Mouse (Mus musculus): ENCODE results near the gene Tbc1d7. TPM values are rescaled to one million over a fixed set of nuclear protein-coding genes. Genes with fewer than 3 reads are reported as not detected.

The Tbc1d7 gene
- polyA plus RNA-seq, 1 experiment from 2014 or later: 36.7 TPM

GRCm38 (mm10) chr13:43187736-43188135 lies 16.4 kb upstream of the Tbc1d7 start:
- Histone ChIP-seq H3K4me1 (ENCODE audit: control insufficient read depth, insufficient read depth, low read length) (peaks cover 12% of the 10 kb centered on the region), H3K27ac (ENCODE audit: low read length) (no peak overlapping the region), H3K27me3 (ENCODE audit: control insufficient read depth, insufficient read depth, low read length) (no peaks in the 10 kb centered on the region), H3K9me3 (replicated peaks; ENCODE audit: control insufficient read depth, low read length) (no peaks in the 10 kb centered on the region), H3K9ac (ENCODE audit: low read length) (no peak overlapping the region), H3K4me3 (replicated peaks; ENCODE audit: low read length) (no peak overlapping the region), H3K36me3 (ENCODE audit: control insufficient read depth, insufficient read depth, low read length) (no peaks in the 10 kb centered on the region), H3K4me2 (ENCODE audit: low read depth, low read length) (no peak overlapping the region)
- no peak for ATAC-seq (ENCODE audit: insufficient read depth, low FRiP score)
- 95% methylated on average over 4 of the region's 4 CpGs for whole genome bisulfite sequencing

DNA sequence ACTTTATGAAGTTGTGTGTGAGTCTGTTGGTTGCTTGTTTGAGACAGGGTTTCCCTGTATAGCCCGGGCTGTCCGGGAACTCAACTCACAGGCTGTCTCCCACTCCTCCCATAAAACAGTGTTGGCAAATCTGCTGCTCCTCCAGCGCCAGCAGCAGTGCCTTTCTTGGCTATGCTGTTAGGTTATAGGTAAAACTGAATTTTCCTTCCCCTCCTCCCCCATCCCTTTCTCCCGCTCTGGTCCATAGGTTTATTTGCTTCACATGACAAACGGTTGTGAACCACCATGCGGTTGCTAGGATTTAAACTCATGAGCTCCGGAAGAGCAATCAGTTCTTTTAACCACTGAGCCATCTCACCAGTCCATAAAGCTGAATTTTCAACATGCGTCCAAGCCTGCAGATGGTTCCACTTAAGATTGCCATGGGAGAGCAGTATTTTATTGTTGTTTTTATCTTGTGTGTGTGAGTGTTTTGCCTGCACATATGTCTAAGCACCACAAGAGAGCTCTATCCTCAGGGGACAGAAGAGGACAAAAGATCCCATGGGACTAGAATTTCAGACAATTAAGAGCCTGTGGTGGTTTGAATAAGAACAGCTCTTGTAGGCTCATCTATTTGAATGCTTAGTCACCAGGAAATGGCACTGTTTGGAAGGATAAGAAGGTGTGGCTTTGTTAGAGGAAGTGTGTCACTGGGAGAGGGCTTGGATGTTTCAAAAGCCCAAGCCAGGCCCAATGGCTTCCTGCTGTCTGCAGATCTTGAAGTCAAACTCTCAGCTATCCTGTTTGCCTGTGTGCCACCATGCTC lies 12.2 kb upstream of the Tbc1d7 start:
- Histone ChIP-seq H3K36me3 (ENCODE audit: control insufficient read depth, insufficient read depth, low read length) (no peaks in the 10 kb centered on the region), H3K27ac (ENCODE audit: low read length) (no peak overlapping the region), H3K4me1 (ENCODE audit: control insufficient read depth, insufficient read depth, low read length) (no peaks in the 10 kb centered on the region), H3K9ac (ENCODE audit: low read length) (peak overlapping the region; percentile 54), H3K9me3 (replicated peaks; ENCODE audit: control insufficient read depth, low read length) (no peaks in the 10 kb centered on the region), H3K4me3 (replicated peaks; ENCODE audit: low read length) (peak overlapping the region; percentile 39), H3K27me3 (ENCODE audit: control insufficient read depth, insufficient read depth, low read length) (no peaks in the 10 kb centered on the region), H3K4me2 (ENCODE audit: low read depth, low read length) (peak overlapping the region; percentile 52)
- ATAC-seq (ENCODE audit: insufficient read depth, low FRiP score): peak; percentile 60; the same call in 1 of the 2 replicates
- 41% methylated on average over 8 of the region's 8 CpGs for WGBS

DNA sequence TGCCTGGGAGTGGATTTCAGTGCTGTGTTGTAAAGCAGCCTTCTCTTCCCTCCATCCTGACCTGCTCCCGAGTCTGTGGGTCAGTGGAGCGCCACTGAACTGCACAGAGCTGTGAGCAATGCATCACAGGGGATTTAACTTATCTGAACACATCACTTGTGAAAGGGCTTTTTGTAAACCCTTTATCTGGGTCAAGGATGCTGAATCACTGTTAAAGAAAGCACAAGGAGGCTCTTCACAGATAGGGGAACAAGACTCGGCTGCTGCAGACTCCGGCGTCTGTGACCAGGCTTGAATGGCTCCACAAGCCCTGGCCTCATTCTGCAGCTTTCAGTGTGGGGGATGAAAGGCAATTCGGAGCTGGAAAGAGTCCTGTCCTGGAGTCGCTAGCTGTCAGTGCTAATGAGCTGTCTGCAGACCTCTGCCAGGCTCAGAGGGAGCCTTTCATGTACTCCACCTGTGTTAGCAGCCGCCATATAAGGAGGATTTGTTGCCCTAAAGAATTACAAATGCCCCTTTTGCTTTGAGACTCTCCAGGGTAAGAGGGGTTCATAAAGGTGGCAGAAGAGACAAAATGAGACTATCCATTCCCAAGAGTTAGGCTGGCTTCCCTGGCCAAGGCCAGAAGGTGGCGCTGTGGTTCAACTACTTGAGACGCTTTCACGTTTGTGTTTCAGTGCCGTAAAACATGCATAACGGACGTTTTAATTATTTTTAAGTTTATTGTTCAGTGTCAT lies 11.3 kb upstream of the Tbc1d7 start:
- Histone ChIP-seq H3K27ac (ENCODE audit: low read length) (no peak overlapping the region), H3K4me3 (replicated peaks; ENCODE audit: low read length) (peak overlapping the region; percentile 39), H3K27me3 (ENCODE audit: control insufficient read depth, insufficient read depth, low read length) (no peaks in the 10 kb centered on the region), H3K36me3 (ENCODE audit: control insufficient read depth, insufficient read depth, low read length) (no peaks in the 10 kb centered on the region), H3K4me2 (ENCODE audit: low read depth, low read length) (peak overlapping the region; percentile 52), H3K9ac (ENCODE audit: low read length) (peak overlapping the region; percentile 54), H3K4me1 (ENCODE audit: control insufficient read depth, insufficient read depth, low read length) (no peaks in the 10 kb centered on the region), H3K9me3 (replicated peaks; ENCODE audit: control insufficient read depth, low read length) (no peaks in the 10 kb centered on the region)
- peak; percentile 57 for ATAC-seq (ENCODE audit: insufficient read depth, low FRiP score)
- 16% methylated on average over 14 of the region's 14 CpGs for WGBS

DNA sequence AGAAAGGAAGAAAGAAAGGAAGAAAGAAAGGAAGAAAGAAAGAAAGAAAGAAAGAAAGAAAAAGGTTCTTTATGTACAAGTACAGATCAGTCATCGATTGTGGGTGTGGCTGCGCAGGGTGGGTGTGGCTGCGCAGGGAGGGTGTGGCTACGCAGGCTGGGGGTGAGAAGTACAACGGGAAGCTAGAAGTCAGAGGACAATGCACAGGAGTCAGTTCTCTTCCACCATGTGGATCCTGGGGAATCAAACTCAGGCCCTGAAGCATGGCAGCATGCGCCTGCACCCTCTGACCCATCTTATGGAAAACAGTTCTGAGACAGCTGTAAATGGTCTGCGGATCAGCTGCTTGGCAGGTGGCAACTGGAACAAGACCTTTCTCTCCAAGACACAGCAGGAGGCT lies 9.8 kb upstream of the Tbc1d7 start:
- WGBS: 58% methylated on average over 7 of the region's 7 CpGs
- H3K9ac ChIP-seq (ENCODE audit: low read length): no peak overlapping the region
- H3K4me2 ChIP-seq (ENCODE audit: low read depth, low read length): no peak overlapping the region
- no peak for ATAC-seq (ENCODE audit: insufficient read depth, low FRiP score)
- no peak overlapping the region for H3K27ac ChIP-seq (ENCODE audit: low read length)
- H3K4me3 ChIP-seq (replicated peaks; ENCODE audit: low read length): no peak overlapping the region
- no peaks in the 10 kb centered on the region for H3K9me3 ChIP-seq (replicated peaks; ENCODE audit: control insufficient read depth, low read length)
- no peaks in the 10 kb centered on the region for H3K4me1 ChIP-seq (ENCODE audit: control insufficient read depth, insufficient read depth, low read length)
- no peaks in the 10 kb centered on the region for H3K36me3 ChIP-seq (ENCODE audit: control insufficient read depth, insufficient read depth, low read length)
- no peaks in the 10 kb centered on the region for H3K27me3 ChIP-seq (ENCODE audit: control insufficient read depth, insufficient read depth, low read length)

DNA sequence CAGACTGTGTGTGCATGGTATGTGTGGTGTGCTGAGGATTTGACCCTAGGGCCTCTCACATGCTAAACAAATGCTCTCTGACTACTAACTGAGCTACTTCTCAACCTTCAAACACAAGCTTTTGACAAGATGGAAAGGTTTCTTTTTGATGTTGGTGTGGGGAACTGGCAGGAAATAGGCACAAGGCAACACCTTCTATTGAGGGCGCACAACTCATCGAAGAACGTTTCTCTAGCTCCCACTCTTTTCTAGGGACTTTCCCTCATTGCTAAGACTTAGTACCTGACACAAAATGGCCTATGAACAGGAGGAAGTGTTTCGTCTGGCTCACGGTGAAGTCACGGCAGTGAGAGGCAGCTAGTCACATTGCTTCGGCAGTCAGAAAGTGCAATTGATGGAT lies 6.0 kb upstream of the Tbc1d7 start:
- WGBS: 85% methylated on average over 7 of the region's 7 CpGs
- H3K9ac ChIP-seq (ENCODE audit: low read length): no peak overlapping the region

DNA sequence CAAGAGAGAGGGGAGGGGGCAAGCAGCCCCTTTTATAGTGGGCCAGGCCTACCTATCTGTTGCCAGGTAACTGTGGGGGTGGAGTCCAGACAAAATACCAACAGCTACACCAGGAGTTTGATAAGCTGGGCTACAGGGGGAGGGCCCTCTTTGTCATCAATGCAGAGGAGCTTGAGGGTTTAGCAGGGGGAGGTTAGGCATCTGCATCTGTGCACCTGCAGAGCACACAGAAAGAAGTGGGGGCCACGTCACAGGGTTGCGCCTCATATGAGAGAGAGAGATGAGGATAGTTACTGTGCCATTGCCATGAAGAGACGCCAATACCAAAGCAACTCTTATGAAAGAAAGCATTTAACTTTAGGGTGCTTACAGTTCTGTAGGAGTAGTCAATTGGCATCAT lies 5.4 kb upstream of the Tbc1d7 start:
- no peak for ATAC-seq (ENCODE audit: insufficient read depth, low FRiP score)
- no peak overlapping the region for H3K4me3 ChIP-seq (replicated peaks; ENCODE audit: low read length)
- no peaks in the 10 kb centered on the region for H3K9me3 ChIP-seq (replicated peaks; ENCODE audit: control insufficient read depth, low read length)
- no peak overlapping the region for H3K9ac ChIP-seq (ENCODE audit: low read length)
- H3K4me2 ChIP-seq (ENCODE audit: low read depth, low read length): no peak overlapping the region
- no peaks in the 10 kb centered on the region for H3K36me3 ChIP-seq (ENCODE audit: control insufficient read depth, insufficient read depth, low read length)
- H3K4me1 ChIP-seq (ENCODE audit: control insufficient read depth, insufficient read depth, low read length): peaks cover 6% of the 10 kb centered on the region; the same call in 1 of the 2 replicates
- 86% methylated on average over 3 of the region's 3 CpGs for WGBS
- H3K27ac ChIP-seq (ENCODE audit: low read length): no peak overlapping the region
- no peaks in the 10 kb centered on the region for H3K27me3 ChIP-seq (ENCODE audit: control insufficient read depth, insufficient read depth, low read length)

More for the DNA sequence above, 6.0 kb upstream of the Tbc1d7 start:
- H3K27ac ChIP-seq (ENCODE audit: low read length): no peak overlapping the region
- H3K4me3 ChIP-seq (replicated peaks; ENCODE audit: low read length): no peak overlapping the region
- H3K36me3 ChIP-seq (ENCODE audit: control insufficient read depth, insufficient read depth, low read length): no peaks in the 10 kb centered on the region
- no peak for ATAC-seq (ENCODE audit: insufficient read depth, low FRiP score)
- no peaks in the 10 kb centered on the region for H3K27me3 ChIP-seq (ENCODE audit: control insufficient read depth, insufficient read depth, low read length)
- H3K4me2 ChIP-seq (ENCODE audit: low read depth, low read length): no peak overlapping the region
- H3K9me3 ChIP-seq (replicated peaks; ENCODE audit: control insufficient read depth, low read length): no peaks in the 10 kb centered on the region
- no peaks in the 10 kb centered on the region; the same call in 1 of the 2 replicates for H3K4me1 ChIP-seq (ENCODE audit: control insufficient read depth, insufficient read depth, low read length)

- Histone ChIP-seq H3K27ac (ENCODE audit: low read length) (no peak overlapping the region), H3K4me1 (ENCODE audit: control insufficient read depth, insufficient read depth, low read length) (peaks cover 6% of the 10 kb centered on the region; the same call in 1 of the 2 replicates), H3K36me3 (ENCODE audit: control insufficient read depth, insufficient read depth, low read length) (no peaks in the 10 kb centered on the region), H3K27me3 (ENCODE audit: control insufficient read depth, insufficient read depth, low read length) (no peaks in the 10 kb centered on the region), H3K9me3 (replicated peaks; ENCODE audit: control insufficient read depth, low read length) (no peaks in the 10 kb centered on the region), H3K4me2 (ENCODE audit: low read depth, low read length) (peak overlapping the region; percentile 22; the same call in 1 of the 2 replicates), H3K4me3 (replicated peaks; ENCODE audit: low read length) (no peak overlapping the region), H3K9ac (ENCODE audit: low read length) (0 out of 2 replicates have a peak overlapping the region, but pooled peaks have one; percentile 22)
- ATAC-seq (ENCODE audit: insufficient read depth, low FRiP score): no peak; the same call in 1 of the 2 replicates
- 13% methylated on average over 9 of the region's 9 CpGs for WGBS
Measured at GRCm38 (mm10) chr13:43173262-43173661, 2.0 kb upstream of the Tbc1d7 start.

GRCm38 (mm10) chr13:43172036-43172713 lies 874 bp upstream of the Tbc1d7 start:
- Histone ChIP-seq H3K4me2 (ENCODE audit: low read depth, low read length) (peak overlapping the region; percentile 76), H3K36me3 (ENCODE audit: control insufficient read depth, insufficient read depth, low read length) (no peaks in the 10 kb centered on the region), H3K9me3 (replicated peaks; ENCODE audit: control insufficient read depth, low read length) (no peaks in the 10 kb centered on the region), H3K27ac (ENCODE audit: low read length) (no peak overlapping the region), H3K4me3 (replicated peaks; ENCODE audit: low read length) (peak overlapping the region; percentile 80), H3K4me1 (ENCODE audit: control insufficient read depth, insufficient read depth, low read length) (peaks cover 6% of the 10 kb centered on the region; the same call in 1 of the 2 replicates), H3K9ac (ENCODE audit: low read length) (peak overlapping the region; percentile 83), H3K27me3 (ENCODE audit: control insufficient read depth, insufficient read depth, low read length) (no peaks in the 10 kb centered on the region)
- no peak for ATAC-seq (ENCODE audit: insufficient read depth, low FRiP score)
- WGBS: 31% methylated on average over 14 of the region's 14 CpGs

Measured in stomach, embryonic 16.5 days (tissue).